Mouse (Mus musculus): ENCODE data around the gene Ankrd50. TPM values are rescaled to one million over a fixed set of nuclear protein-coding genes. Genes with fewer than 3 reads are reported as not detected.

The Ankrd50 gene
- polyA plus RNA-seq, 1 experiment from 2014 or later, result 20.1 TPM

DNA sequence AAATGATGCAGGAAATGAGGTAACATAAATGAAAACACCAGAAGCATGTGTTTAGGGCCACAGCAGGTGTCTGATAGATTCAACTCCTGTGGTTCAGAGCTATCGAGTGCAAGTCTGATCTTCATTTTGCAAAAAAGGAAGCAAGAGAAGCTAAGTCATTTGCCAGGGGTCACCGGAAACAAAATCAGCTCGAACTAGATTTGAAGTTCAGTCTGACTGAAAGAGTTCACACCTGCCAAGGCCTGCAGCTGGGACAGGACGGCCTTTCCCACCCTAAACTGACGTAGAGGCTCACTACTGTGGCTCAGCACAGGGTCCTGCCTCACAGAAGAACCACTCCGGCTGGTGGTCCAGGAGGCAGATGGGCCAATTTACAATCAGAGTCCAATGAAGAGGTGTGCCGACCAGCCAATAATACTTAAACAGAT, 44.1 kb downstream of the Ankrd50 start:
- no peak overlapping the region for H3K27ac ChIP-seq (replicated peaks; ENCODE audit: low read depth, low read length)
- H3K36me3 ChIP-seq (replicated peaks; ENCODE audit: control insufficient read depth, insufficient read depth, low read depth, low read length), result no peaks in the 10 kb centered on the region
- no peak for DNase-seq (ENCODE audit: low spot score)
- no peaks in the 10 kb centered on the region for H3K27me3 ChIP-seq (ENCODE audit: control insufficient read depth, insufficient read depth, low read length)
- H3K4me1 ChIP-seq (ENCODE audit: control insufficient read depth, insufficient read depth, low read length), result no peaks in the 10 kb centered on the region
- H3K9me3 ChIP-seq (replicated peaks; ENCODE audit: control insufficient read depth, low read length), result no peaks in the 10 kb centered on the region
- ATAC-seq (replicated peaks; ENCODE audit: insufficient number of reproducible peaks, low FRiP score, low TSS enrichment, low read depth), result no peak
- H3K4me3 ChIP-seq (ENCODE audit: low read depth, low read length), result no peak overlapping the region
- 73% methylated on average over 7 of the region's 7 CpGs for WGBS
- H3K9ac ChIP-seq (replicated peaks; ENCODE audit: low read length), result no peak overlapping the region
- no peak overlapping the region for H3K4me2 ChIP-seq (ENCODE audit: low read depth, low read length)

DNA sequence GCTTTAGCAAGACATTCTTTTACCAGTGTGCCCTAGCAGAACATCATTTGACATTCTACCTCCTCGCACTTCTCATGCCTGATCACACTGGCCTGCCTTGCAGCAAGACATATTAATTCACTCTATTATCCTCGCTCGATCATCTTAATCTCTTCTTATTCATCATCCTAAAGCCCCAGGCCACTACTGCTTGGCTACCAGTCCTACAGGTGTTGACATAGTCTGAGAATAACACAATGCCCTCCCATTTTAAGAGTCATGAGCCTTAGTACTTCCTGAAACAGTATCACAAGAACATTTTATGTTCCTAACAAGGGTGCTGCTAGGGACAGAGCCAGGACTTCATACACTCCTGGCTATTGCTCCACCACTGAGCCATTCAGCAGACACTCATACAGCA, 48.0 kb downstream of the Ankrd50 start:
- no peaks in the 10 kb centered on the region for H3K27me3 ChIP-seq (ENCODE audit: control insufficient read depth, insufficient read depth, low read length)
- no peak for DNase-seq (ENCODE audit: low spot score)
- H3K4me1 ChIP-seq (ENCODE audit: control insufficient read depth, insufficient read depth, low read length), result no peaks in the 10 kb centered on the region
- H3K9ac ChIP-seq (replicated peaks; ENCODE audit: low read length), result no peak overlapping the region
- H3K4me3 ChIP-seq (ENCODE audit: low read depth, low read length), result no peak overlapping the region
- no peak overlapping the region for H3K4me2 ChIP-seq (ENCODE audit: low read depth, low read length)
- ATAC-seq (replicated peaks; ENCODE audit: insufficient number of reproducible peaks, low FRiP score, low TSS enrichment, low read depth), result no peak
- no peak overlapping the region for H3K27ac ChIP-seq (replicated peaks; ENCODE audit: low read depth, low read length)
- 92% methylated on average over 3 of the region's 3 CpGs for WGBS
- no peaks in the 10 kb centered on the region for H3K36me3 ChIP-seq (replicated peaks; ENCODE audit: control insufficient read depth, insufficient read depth, low read depth, low read length)
- no peaks in the 10 kb centered on the region for H3K9me3 ChIP-seq (replicated peaks; ENCODE audit: control insufficient read depth, low read length)

DNA sequence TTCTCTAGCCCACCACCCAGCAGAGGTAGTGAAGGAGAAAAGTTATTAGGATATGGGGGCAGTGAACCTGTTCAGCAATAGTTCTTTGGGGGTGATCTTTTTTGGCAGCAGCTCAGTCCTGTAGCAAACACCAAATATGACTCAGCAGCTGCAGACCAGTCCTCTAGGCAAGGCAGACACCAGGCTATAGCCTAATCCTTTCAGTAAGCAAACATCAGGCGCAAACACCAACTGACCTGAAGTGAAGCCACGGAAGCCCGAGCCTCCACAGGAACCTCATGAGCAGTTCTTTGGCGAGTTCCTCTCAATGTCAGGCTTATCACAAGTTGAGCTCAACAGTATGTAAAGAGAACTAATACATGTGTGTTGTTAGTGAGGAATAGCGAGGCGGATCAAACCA, 48.8 kb downstream of the Ankrd50 start:
- ATAC-seq (replicated peaks; ENCODE audit: insufficient number of reproducible peaks, low FRiP score, low TSS enrichment, low read depth) (no peak), DNase-seq (ENCODE audit: low spot score) (no peak)
- Histone ChIP-seq H3K4me3 (ENCODE audit: low read depth, low read length) (no peak overlapping the region), H3K9me3 (replicated peaks; ENCODE audit: control insufficient read depth, low read length) (no peaks in the 10 kb centered on the region), H3K4me2 (ENCODE audit: low read depth, low read length) (no peak overlapping the region), H3K27me3 (ENCODE audit: control insufficient read depth, insufficient read depth, low read length) (no peaks in the 10 kb centered on the region), H3K4me1 (ENCODE audit: control insufficient read depth, insufficient read depth, low read length) (no peaks in the 10 kb centered on the region), H3K27ac (replicated peaks; ENCODE audit: low read depth, low read length) (no peak overlapping the region), H3K9ac (replicated peaks; ENCODE audit: low read length) (no peak overlapping the region), H3K36me3 (replicated peaks; ENCODE audit: control insufficient read depth, insufficient read depth, low read depth, low read length) (no peaks in the 10 kb centered on the region)
- WGBS, result 87% methylated on average over 6 of the region's 6 CpGs

DNA sequence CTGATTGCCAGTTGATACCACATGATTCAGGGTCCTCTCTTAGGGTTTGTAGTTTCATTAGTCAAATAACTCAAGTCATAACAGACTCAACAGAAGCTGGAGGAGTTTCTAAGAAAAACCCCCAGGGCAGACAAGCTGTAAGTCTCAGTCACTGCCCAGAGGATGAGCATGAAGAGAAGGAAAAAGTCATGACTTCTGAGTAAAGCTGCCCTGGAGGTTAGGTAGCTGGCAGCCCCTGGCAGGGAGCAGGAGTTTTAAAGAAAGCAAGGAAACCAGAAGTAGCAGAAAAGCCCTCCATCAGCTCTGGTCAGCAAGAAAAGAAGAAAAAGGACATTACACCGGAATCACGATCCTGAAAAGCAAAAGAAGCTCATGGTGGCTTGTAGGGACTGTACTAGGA, 50.2 kb downstream of the Ankrd50 start:
- H3K9ac ChIP-seq (replicated peaks; ENCODE audit: low read length), result no peak overlapping the region
- no peak overlapping the region for H3K27ac ChIP-seq (replicated peaks; ENCODE audit: low read depth, low read length)
- 87% methylated on average over 2 of the region's 2 CpGs for WGBS
- no peaks in the 10 kb centered on the region for H3K9me3 ChIP-seq (replicated peaks; ENCODE audit: control insufficient read depth, low read length)
- H3K4me1 ChIP-seq (ENCODE audit: control insufficient read depth, insufficient read depth, low read length), result no peaks in the 10 kb centered on the region
- H3K4me3 ChIP-seq (ENCODE audit: low read depth, low read length), result no peak overlapping the region
- ATAC-seq (replicated peaks; ENCODE audit: insufficient number of reproducible peaks, low FRiP score, low TSS enrichment, low read depth) (no peak), DNase-seq (ENCODE audit: low spot score) (no peak)
- no peak overlapping the region for H3K4me2 ChIP-seq (ENCODE audit: low read depth, low read length)
- H3K36me3 ChIP-seq (replicated peaks; ENCODE audit: control insufficient read depth, insufficient read depth, low read depth, low read length), result no peaks in the 10 kb centered on the region
- H3K27me3 ChIP-seq (ENCODE audit: control insufficient read depth, insufficient read depth, low read length), result no peaks in the 10 kb centered on the region

DNA sequence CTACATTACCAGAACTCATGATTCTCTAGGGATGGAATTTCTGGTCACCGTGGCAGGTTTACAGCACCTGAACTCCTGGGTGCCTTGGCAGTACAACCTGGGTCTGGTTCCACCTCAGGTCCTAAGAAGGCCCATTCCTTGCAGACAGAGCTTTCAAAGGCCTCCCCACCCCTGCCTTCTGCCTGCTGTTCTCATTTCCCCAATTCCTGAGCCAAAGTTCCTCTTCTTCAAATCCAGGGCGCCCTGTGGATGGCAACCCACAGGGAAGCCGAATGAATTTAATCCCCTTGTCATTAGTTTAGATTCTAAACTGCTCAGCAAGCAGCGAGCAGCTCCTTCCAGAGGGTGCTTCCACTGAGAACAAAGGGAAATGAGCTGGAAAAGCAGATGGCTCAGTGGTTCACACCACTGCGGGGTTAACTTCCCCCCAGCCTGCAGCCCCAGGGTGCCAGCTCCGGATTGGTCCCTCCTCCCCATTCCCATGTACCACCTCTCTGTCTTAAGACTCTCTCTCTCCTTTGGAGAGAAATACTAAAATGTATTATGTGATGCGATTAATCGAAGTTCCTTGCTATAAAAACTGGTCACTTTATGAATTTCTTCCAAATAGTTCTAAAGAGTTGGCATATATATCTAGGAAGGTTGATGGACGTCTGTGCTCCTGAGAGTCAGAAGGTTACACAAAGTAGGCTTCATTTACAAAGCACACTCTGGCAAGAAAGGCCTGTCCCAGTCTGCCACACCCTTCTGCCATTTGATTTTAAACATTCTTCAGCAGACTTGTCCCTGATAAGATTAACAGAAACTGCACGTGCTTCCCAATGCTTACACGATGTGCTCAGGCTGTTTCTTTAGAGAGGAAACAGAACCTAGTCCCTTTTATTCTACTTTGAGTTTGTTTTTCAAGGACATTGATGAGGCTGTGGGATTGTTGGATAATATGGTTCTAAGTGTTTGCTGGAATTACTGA, 50.9 kb downstream of the Ankrd50 start:
- Histone ChIP-seq H3K9ac (replicated peaks; ENCODE audit: low read length) (no peak overlapping the region), H3K27ac (replicated peaks; ENCODE audit: low read depth, low read length) (no peak overlapping the region), H3K36me3 (replicated peaks; ENCODE audit: control insufficient read depth, insufficient read depth, low read depth, low read length) (no peaks in the 10 kb centered on the region), H3K4me3 (ENCODE audit: low read depth, low read length) (no peak overlapping the region), H3K4me1 (ENCODE audit: control insufficient read depth, insufficient read depth, low read length) (no peaks in the 10 kb centered on the region), H3K27me3 (ENCODE audit: control insufficient read depth, insufficient read depth, low read length) (no peaks in the 10 kb centered on the region), H3K9me3 (replicated peaks; ENCODE audit: control insufficient read depth, low read length) (no peaks in the 10 kb centered on the region), H3K4me2 (ENCODE audit: low read depth, low read length) (no peak overlapping the region)
- 20% methylated on average over 11 of the region's 11 CpGs for WGBS
- no peak for DNase-seq (ENCODE audit: low spot score)
- ATAC-seq (replicated peaks; ENCODE audit: insufficient number of reproducible peaks, low FRiP score, low TSS enrichment, low read depth), result no peak

DNA sequence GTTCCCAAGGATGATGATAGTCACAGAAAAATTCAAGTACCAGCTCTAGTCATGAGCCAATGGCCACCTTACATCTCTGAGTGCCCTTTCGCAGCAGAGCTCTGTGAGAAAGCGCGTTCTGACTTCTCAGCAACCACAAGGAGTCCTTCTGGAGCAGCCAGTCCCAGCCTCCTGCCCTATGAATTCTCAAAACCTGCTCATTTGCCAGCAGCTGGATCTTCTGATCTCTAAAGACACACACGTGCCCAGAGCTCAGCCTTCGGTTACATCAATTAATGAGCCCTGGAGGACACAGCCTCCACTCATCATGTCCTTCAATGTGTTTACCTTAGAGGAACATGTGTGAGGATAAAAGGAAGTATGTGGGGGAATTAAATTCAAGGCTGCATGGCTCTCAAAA, 53.2 kb downstream of the Ankrd50 start:
- no peak overlapping the region for H3K27ac ChIP-seq (replicated peaks; ENCODE audit: low read depth, low read length)
- ATAC-seq (replicated peaks; ENCODE audit: insufficient number of reproducible peaks, low FRiP score, low TSS enrichment, low read depth) (no peak), DNase-seq (ENCODE audit: low spot score) (no peak)
- H3K9me3 ChIP-seq (replicated peaks; ENCODE audit: control insufficient read depth, low read length), result no peaks in the 10 kb centered on the region
- H3K36me3 ChIP-seq (replicated peaks; ENCODE audit: control insufficient read depth, insufficient read depth, low read depth, low read length), result no peaks in the 10 kb centered on the region
- H3K4me3 ChIP-seq (ENCODE audit: low read depth, low read length), result no peak overlapping the region
- no peaks in the 10 kb centered on the region for H3K27me3 ChIP-seq (ENCODE audit: control insufficient read depth, insufficient read depth, low read length)
- no peak overlapping the region for H3K4me2 ChIP-seq (ENCODE audit: low read depth, low read length)
- 77% methylated on average over 5 of the region's 5 CpGs for WGBS
- no peaks in the 10 kb centered on the region for H3K4me1 ChIP-seq (ENCODE audit: control insufficient read depth, insufficient read depth, low read length)
- no peak overlapping the region for H3K9ac ChIP-seq (replicated peaks; ENCODE audit: low read length)

DNA sequence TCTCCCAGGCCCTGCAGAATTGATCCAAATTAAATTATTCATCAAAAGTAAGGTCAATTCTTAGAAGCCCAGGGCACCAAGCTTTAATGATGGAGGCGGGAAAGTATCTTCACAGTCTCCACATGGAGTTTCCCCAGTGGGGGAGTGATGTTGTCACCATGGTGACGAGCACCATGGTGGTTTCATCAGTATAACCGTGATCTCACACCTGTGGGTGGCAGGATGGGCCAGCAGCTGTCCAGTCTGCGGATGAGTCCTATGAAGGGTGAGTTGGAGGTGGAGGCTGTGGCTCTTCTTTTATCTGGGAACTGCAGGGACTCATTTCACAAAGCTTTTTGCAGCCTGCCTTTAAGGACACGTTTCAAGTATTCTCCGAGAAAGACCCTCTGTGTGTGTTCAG, 53.6 kb downstream of the Ankrd50 start:
- no peaks in the 10 kb centered on the region for H3K9me3 ChIP-seq (replicated peaks; ENCODE audit: control insufficient read depth, low read length)
- no peak overlapping the region for H3K4me2 ChIP-seq (ENCODE audit: low read depth, low read length)
- no peaks in the 10 kb centered on the region for H3K4me1 ChIP-seq (ENCODE audit: control insufficient read depth, insufficient read depth, low read length)
- WGBS, result 78% methylated on average over 6 of the region's 6 CpGs
- ATAC-seq (replicated peaks; ENCODE audit: insufficient number of reproducible peaks, low FRiP score, low TSS enrichment, low read depth) (no peak), DNase-seq (ENCODE audit: low spot score) (no peak)
- no peaks in the 10 kb centered on the region for H3K27me3 ChIP-seq (ENCODE audit: control insufficient read depth, insufficient read depth, low read length)
- no peaks in the 10 kb centered on the region for H3K36me3 ChIP-seq (replicated peaks; ENCODE audit: control insufficient read depth, insufficient read depth, low read depth, low read length)
- H3K9ac ChIP-seq (replicated peaks; ENCODE audit: low read length), result no peak overlapping the region
- H3K27ac ChIP-seq (replicated peaks; ENCODE audit: low read depth, low read length), result no peak overlapping the region
- H3K4me3 ChIP-seq (ENCODE audit: low read depth, low read length), result no peak overlapping the region

DNA sequence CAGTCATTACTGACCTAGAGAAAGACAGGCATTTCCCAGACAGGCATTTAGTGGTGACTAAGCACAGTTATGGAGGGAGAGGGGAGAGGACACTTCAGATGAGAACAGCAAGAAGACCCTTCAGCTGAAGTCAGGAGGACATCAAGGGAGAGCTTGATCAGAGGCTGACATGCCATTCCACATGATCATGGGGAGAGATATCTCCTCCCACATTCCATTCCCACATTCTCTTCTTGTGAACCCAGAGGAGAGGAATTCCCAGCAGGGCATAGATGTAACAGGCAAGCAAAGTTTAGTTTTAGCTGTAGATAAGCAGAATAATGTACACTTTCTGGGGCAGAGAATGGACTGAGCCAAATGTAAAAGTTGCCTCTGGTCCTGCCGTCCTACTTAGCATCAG, 57.4 kb downstream of the Ankrd50 start:
- no peak overlapping the region for H3K27ac ChIP-seq (replicated peaks; ENCODE audit: low read depth, low read length)
- no peaks in the 10 kb centered on the region for H3K36me3 ChIP-seq (replicated peaks; ENCODE audit: control insufficient read depth, insufficient read depth, low read depth, low read length)
- 64% methylated on average over 1 of the region's 1 CpGs for WGBS
- ATAC-seq (replicated peaks; ENCODE audit: insufficient number of reproducible peaks, low FRiP score, low TSS enrichment, low read depth), result no peak
- H3K9ac ChIP-seq (replicated peaks; ENCODE audit: low read length), result no peak overlapping the region
- H3K4me3 ChIP-seq (ENCODE audit: low read depth, low read length), result no peak overlapping the region
- H3K9me3 ChIP-seq (replicated peaks; ENCODE audit: control insufficient read depth, low read length), result no peaks in the 10 kb centered on the region
- no peak overlapping the region for H3K4me2 ChIP-seq (ENCODE audit: low read depth, low read length)
- H3K4me1 ChIP-seq (ENCODE audit: control insufficient read depth, insufficient read depth, low read length), result no peaks in the 10 kb centered on the region
- no peak for DNase-seq (ENCODE audit: low spot score)
- no peaks in the 10 kb centered on the region for H3K27me3 ChIP-seq (ENCODE audit: control insufficient read depth, insufficient read depth, low read length)
